Mouse (Mus musculus) embryonic facial prominence, embryonic 15.5 days (tissue): ENCODE results near the gene Lxn. TPM values are rescaled to one million over a fixed set of nuclear protein-coding genes. Genes with fewer than 3 reads are reported as not detected.

Source experiments
- ATAC-seq: fragments of 200-750 bp; cut with Nextera tagmentation; 2 replicates; pipeline ENCODE4 v1.8.0; 2017; ENCODE audit warnings: low read depth, moderate TSS enrichment; ENCODE audit not compliant: insufficient number of reproducible peaks, low FRiP score, low TSS enrichment
- H3K27ac ChIP-seq: fragments of 300-500 bp; sonication (generic); replicated peaks from 2 replicates; pipeline ENCODE4 v1.5.1; 2015; ENCODE audit warnings: mild to moderate bottlenecking, inconsistent platforms
- H3K27me3 ChIP-seq: fragments of 300-500 bp; sonication (generic); 2 replicates; pipeline ENCODE4 v1.6.1; 2015; ENCODE audit warnings: inconsistent platforms
- H3K36me3 ChIP-seq: fragments of 300-500 bp; sonication (generic); 2 replicates; pipeline ENCODE4 v1.6.1; 2015; ENCODE audit warnings: mild to moderate bottlenecking, inconsistent platforms
- H3K4me1 ChIP-seq: fragments of 300-500 bp; sonication (generic); 2 replicates; pipeline ENCODE4 v1.6.1; 2015; ENCODE audit warnings: inconsistent platforms
- H3K4me2 ChIP-seq: fragments of 300-500 bp; sonication (generic); replicated peaks from 2 replicates; pipeline ENCODE4 v1.6.1; 2015; ENCODE audit warnings: mild to moderate bottlenecking, inconsistent platforms
- H3K4me3 ChIP-seq: fragments of 300-500 bp; sonication (generic); replicated peaks from 2 replicates; pipeline ENCODE4 v1.5.1; 2015; ENCODE audit warnings: mild to moderate bottlenecking, inconsistent platforms
- H3K9ac ChIP-seq: fragments of 300-500 bp; sonication (generic); 2 replicates; pipeline ENCODE4 v1.6.1; 2015; ENCODE audit warnings: inconsistent platforms
- H3K9me3 ChIP-seq: fragments of 300-500 bp; sonication (generic); replicated peaks from 2 replicates; pipeline ENCODE4 v1.6.1; 2016; ENCODE audit warnings: inconsistent platforms
- WGBS: fragments of 180-500 bp; shearing (Covaris S2); methylation state at CpG from one replicate; pipeline ENCODE4 v1.1.7; 2015; 5-methylcytosine and 5-hydroxymethylcytosine counted together
- polyA plus RNA-seq: library from polyadenylated mRNA; unstranded; fragments of >200 nt; fragmentation: Nextera tagmentation; extraction: Ambion mirVana; gene quantifications from 2 replicates; pipeline ENCODE4 v1.2.1, GENCODE M21; 2015

The Lxn gene
- polyA plus RNA-seq, 1 experiment from 2014 or later: 99.1 TPM

DNA sequence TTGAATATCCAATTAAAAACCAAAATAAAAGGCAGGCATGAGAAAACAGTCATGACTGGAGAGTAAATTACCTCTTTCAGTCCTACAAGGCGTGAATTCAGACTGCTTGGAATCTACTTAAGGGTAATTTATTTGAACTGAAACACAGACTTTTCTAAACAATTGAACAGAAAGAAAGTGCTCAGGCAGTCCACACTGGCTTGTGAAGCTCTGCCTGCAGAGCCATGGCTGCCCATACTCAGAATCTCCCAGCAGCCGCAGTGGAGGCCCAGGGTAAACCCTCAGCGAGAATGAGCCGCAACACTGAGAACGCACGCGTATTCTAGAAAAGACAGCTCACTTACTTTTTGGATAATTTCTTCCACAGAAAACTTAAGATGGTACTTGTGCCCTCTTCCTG is 1.7 kb downstream of the Lxn start:
- no peak overlapping the region for H3K4me3 ChIP-seq
- peaks cover 29% of the 10 kb centered on the region for H3K36me3 ChIP-seq

DNA sequence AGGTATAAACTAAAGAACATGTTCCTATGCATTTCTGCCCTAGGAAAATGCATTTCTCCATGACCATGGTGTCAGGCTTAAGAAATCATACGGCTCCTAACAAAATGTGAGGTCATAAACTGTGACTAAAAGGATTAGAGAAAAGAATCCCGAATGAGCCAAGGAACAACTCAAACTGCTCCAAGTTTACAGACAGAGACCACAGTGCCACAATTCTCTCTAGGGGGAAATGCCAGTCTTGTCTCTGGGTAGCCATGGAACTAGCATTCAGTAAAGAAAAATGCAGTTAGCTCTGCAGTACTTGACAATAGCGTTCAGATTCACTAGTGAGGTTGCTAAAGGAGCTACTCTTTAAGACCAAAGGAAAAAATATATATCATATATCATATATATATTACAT is 3.8 kb downstream of the Lxn start:
- Histone ChIP-seq H3K4me1 (peaks cover 10% of the 10 kb centered on the region), H3K9ac (no peak overlapping the region), H3K27me3 (no peaks in the 10 kb centered on the region), H3K4me3 (no peak overlapping the region), H3K9me3 (no peaks in the 10 kb centered on the region), H3K36me3 (peaks cover 49% of the 10 kb centered on the region), H3K4me2 (no peak overlapping the region), H3K27ac (no peak overlapping the region)
- ATAC-seq: no peak
- 68% methylated on average over 3 of the region's 3 CpGs for WGBS

More for the DNA sequence above, 1.7 kb downstream of the Lxn start:
- no peaks in the 10 kb centered on the region for H3K9me3 ChIP-seq
- no peak overlapping the region for H3K27ac ChIP-seq
- no peak overlapping the region for H3K9ac ChIP-seq
- 90% methylated on average over 7 of the region's 7 CpGs for WGBS
- no peaks in the 10 kb centered on the region for H3K27me3 ChIP-seq
- no peak for ATAC-seq
- no peak overlapping the region for H3K4me2 ChIP-seq
- peaks cover 10% of the 10 kb centered on the region for H3K4me1 ChIP-seq

DNA sequence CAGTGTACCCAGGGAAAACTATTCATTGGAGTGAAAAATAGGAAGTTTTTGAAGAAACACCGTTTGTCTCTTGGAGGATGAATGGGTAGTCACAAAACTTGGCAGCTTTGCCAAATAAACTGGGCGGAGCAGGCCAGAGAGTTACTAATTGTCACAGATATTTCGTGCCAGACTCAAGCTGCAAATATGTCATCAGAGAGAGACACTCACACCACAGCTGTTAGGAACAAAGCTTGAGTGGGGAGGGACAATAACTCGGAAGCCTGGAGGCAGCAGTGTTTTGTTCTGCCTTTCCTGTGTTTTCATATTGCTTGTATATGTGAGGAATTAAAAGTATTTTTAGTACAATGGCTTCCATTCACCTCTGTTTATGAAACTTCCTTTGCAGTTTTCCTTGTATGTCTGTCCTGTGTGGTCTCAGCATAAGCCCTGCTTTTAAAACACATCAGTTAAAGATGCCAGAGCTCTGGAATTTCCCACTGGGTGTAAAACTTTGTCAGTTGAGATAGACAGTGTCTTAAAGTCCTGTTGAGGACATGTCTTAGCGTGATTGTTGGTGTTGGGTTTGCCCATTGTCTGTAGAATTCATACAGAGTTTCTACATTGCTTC is 13.0 kb downstream of the Lxn start:
- Histone ChIP-seq H3K27ac (no peak overlapping the region), H3K4me2 (no peak overlapping the region), H3K4me1 (no peaks in the 10 kb centered on the region), H3K9ac (no peak overlapping the region), H3K4me3 (no peak overlapping the region), H3K27me3 (no peaks in the 10 kb centered on the region), H3K9me3 (no peaks in the 10 kb centered on the region), H3K36me3 (peaks cover 72% of the 10 kb centered on the region)
- no peak for ATAC-seq
- 67% methylated on average over 5 of the region's 5 CpGs for WGBS

DNA sequence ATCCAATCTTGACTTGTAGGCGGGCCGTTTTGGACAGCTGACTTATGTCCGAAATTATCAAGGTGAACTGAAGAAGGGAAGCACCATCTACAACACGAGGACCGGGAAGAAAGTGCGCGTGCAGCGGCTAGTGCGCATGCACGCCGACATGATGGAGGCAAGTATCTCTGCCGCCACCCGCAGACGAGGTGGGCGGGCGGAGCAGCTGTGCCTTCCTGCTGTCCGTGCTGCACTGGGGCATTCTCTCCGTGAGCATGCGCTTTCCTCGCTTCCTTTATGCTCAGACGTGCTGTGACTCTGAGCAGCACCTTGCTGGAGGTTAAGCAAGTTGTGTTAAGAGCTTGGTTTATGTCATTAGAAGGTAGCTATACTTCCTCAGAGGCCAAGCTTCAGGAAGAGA is 14.1 kb downstream of the Lxn start:
- no peak overlapping the region for H3K27ac ChIP-seq
- ATAC-seq: no peak
- H3K4me1 ChIP-seq: no peaks in the 10 kb centered on the region
- H3K27me3 ChIP-seq: no peaks in the 10 kb centered on the region
- H3K4me2 ChIP-seq: no peak overlapping the region
- no peaks in the 10 kb centered on the region for H3K9me3 ChIP-seq
- 91% methylated on average over 21 of the region's 21 CpGs for WGBS
- H3K9ac ChIP-seq: no peak overlapping the region
- peaks cover 70% of the 10 kb centered on the region for H3K36me3 ChIP-seq
- H3K4me3 ChIP-seq: no peak overlapping the region

DNA sequence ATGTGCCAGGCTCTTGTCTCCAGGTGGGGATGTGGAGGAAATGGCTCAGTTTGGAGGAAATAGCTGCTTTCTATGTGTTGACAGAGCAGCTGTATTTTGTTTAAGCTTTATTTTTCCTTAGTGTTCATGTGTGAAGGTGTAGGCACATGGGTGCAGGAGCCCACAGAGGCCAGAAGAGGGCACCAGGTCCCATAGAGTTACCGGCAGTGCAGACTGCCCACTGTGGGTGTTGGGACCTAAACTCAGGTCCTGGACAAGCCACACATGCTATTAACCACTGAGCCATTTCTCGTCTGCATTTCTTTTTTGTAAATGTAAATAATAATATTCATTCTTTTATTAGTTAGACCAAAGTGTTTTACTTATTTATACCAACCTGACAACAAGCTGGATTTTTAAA is 16.6 kb downstream of the Lxn start:
- Histone ChIP-seq H3K27ac (no peak overlapping the region), H3K9ac (no peak overlapping the region), H3K4me1 (no peaks in the 10 kb centered on the region), H3K4me2 (no peak overlapping the region), H3K4me3 (no peak overlapping the region), H3K9me3 (no peaks in the 10 kb centered on the region), H3K27me3 (no peaks in the 10 kb centered on the region), H3K36me3 (peaks cover 64% of the 10 kb centered on the region)
- 100% methylated on average over 2 of the region's 2 CpGs for WGBS
- ATAC-seq: no peak

DNA sequence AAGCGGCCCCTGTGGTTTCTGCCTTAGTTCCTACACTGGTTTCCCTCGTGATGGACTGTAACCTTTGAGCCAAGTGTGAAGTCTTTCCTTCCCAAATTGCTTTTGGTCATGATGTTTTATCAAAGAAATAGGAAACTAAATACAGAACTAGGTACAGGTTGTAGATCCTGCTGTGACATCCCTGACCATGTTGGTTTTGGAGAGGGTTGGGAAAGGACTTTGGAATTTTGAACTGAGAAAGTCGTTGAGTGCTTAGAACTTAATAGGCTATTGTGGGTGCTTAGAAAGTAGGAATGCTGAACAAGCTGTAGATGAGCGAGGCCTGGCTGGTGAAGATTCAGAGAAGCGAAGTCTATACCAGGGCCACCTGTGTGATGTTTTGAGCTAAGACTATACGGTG is 29.7 kb downstream of the Lxn start:
- H3K4me1 ChIP-seq: peaks cover 9% of the 10 kb centered on the region
- H3K4me3 ChIP-seq: no peak overlapping the region
- peaks cover 62% of the 10 kb centered on the region for H3K36me3 ChIP-seq
- H3K4me2 ChIP-seq: no peak overlapping the region
- H3K9me3 ChIP-seq: no peaks in the 10 kb centered on the region
- 95% methylated on average over 6 of the region's 6 CpGs for WGBS
- H3K27ac ChIP-seq: no peak overlapping the region
- no peak for ATAC-seq
- no peak overlapping the region for H3K9ac ChIP-seq
- no peaks in the 10 kb centered on the region for H3K27me3 ChIP-seq

DNA sequence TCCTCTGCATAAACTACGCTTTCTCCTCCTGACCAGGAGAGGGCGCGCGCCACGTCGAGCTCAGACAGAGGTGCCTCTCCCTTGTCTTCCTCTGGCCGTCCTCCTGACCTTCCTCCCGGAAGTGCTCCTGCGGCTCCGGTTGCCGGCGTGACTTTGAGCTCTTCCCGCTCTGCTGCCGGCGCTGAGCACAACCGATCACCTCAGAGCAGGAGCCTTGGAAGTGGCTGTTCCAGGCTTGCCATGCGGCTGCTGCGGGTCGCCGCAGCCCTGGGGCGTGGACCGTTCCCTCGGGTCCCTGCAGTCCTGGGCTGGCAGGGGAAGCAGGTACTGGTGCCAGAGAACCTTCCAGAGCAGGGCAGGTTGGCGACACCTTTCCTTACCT is 33.7 kb downstream of the Lxn start, which contains the start of gene Gfm1:
Gene Gfm1 (plus strand): TSS at position 98 of the 382 bp plus-strand sequence.
- ATAC-seq: peak; percentile 90
- Histone ChIP-seq H3K4me3 (peak within 1 kb of the TSS; percentile 83), H3K27ac (no peak within 1 kb of the TSS), H3K9me3 (0 out of 2 replicates have a peak, but pooled peaks cover 8% of the 10 kb centered on the region), H3K4me1 (peaks cover 9% of the 10 kb centered on the region), H3K36me3 (peaks cover 32% of the 10 kb centered on the region), H3K9ac (peak within 1 kb of the TSS; percentile 81), H3K27me3 (no peaks in the 10 kb centered on the region), H3K4me2 (peak within 1 kb of the TSS; percentile 71)
- WGBS: under 1% methylated on average over 24 of the region's 24 CpGs

DNA sequence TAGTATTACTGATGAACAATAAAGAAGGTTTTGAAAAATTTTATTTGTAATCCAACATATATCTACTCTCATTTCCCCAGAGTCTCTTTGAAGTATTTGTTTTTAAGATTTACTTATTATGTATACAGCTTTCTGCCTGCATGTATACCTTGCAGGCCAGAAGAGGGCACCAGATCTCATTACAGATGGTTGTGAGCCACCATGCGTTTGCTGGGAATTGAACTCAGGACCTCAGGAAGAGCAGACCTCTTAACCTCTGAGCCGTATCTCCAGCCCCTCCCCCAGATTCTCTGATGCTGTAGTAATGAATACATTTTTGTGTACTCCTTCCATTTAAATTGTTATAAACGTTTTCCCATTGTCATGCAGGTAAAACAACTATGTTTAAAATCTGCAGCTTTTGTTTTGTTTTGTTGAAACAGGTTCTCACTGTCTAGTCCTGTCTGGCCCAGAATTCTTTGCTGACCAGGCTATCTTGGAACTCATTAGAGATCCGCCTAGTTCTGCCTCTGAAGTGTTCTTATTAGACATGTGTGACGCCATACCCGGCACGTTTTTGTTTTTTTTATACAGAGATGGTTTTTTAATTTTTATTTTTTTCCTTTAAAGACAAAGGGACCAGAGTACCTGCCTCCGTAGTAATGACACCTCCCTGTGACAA is 34.3 kb downstream of the Lxn start:
- Histone ChIP-seq H3K4me2 (peak overlapping the region; percentile 71; the same call in 1 of the 2 replicates), H3K9ac (no peak overlapping the region), H3K4me3 (peak overlapping the region; percentile 83), H3K27ac (no peak overlapping the region), H3K9me3 (0 out of 2 replicates have a peak, but pooled peaks cover 8% of the 10 kb centered on the region), H3K4me1 (peaks cover 9% of the 10 kb centered on the region), H3K36me3 (peaks cover 29% of the 10 kb centered on the region), H3K27me3 (no peaks in the 10 kb centered on the region)
- ATAC-seq: peak; percentile 64
- WGBS: 32% methylated on average over 8 of the region's 8 CpGs

Other genes starting within 250 kb of the Lxn start
- gene Mlf1, start 89.8 kb downstream of the Lxn start, polyA plus RNA-seq: 38.1 and 59.7 TPM in 2 replicates
- gene Gm17402, start 88.8 kb downstream of the Lxn start, polyA plus RNA-seq: not detected in 2 replicates
- gene Gfm1, start 33.8 kb downstream of the Lxn start, polyA plus RNA-seq: 38.1 and 40.2 TPM in 2 replicates
- gene Rarres1, start 51.6 kb upstream of the Lxn start, polyA plus RNA-seq: 8.1 and 8.2 TPM in 2 replicates
- 57.5 and 59.6 TPM in 2 replicates for gene Mfsd1, start 118.8 kb upstream of the Lxn start, polyA plus RNA-seq